Mouse (Mus musculus): ENCODE data around the gene Upk3b.
A peak's percentile ranks its signal among the peaks of the same experiment; 100 is the strongest.

Upk3b gene

DNA sequence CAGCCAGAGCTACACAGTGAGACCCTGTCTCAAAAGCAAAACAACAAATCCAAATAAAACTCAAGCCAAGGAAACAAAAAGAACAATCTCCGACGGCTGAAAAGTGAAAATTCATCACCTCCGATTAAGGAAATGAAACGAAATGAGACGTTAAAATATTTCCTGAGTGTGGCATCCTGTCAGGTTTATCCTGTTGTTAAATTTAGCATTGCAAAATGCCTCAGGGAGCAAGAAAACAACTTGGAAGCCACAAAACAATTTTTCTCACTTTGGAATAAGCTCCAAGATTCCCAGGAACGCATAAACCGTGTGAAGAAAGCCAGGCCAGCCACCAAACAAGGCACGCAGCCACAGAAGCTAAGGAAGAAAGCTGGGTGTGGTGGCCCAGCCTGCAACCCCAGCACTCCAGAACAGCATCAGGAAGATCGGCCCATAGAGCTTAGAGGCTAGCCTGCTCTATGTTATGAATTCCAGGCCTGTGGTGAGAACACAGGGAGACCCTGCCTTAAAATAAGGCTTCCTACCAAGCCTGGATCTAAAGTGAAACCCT is 38.8 kb downstream of the Upk3b start:
- no peak for DNase-seq

DNA sequence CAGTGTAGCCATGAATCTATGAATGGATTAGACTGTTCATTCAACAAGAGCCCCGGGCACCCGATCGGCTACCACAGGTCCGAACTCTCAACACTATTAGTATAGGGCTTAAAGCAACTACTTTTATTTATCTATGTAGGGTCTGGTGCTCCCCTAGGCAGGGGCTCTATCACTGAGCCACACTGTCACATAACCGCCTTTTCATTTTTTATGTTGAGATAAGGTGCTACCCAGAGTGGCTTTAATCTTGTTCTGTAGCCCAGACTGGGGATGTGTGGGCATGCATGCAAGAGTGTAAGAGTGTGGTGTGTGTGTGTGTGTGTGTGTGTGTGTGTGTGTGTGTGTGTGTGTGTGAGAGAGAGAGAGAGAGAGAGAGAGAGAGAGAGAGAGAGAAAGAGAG is 39.8 kb downstream of the Upk3b start:
- DNase-seq = no peak

DNA sequence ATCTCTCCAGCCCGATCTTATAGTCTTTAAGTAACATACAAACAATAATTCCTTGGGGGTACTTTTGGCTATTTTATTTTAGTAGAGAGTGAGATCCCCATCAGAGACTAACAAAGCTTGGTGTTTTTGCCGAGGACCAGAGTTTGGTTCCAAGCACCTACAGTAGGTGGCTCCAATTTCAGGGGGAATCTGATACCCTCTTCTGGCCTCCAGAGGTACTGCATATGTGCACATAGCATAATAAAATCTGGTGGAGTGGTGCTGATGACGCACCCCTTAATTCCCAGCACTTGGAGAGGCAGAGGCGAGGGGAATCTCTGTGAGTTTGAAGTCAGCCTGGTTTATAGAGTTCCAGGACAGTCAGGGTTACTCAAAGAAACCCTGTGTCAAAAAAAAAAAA is 44.0 kb downstream of the Upk3b start:
- no peak for DNase-seq

DNA sequence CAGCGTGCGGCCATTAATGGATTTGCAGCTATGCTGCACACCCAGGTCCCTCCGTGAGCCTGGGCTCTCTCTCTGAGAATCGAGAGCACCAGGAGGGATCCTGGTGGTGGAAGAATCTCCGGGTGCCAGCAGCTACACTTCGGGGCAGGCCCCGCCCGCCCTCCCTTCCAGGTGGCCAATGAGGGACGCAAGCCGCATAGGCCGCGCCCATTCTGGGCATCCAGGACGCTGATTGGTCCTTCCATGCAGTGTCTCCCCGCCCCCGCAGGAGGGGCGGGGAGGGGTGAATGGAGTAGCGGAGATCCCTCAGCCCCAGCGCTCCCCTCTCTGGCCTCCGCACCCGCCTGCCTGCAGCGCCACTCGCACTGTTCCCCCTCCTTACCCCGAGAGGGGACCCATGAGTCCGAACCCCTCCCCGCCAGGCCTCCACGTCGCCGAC is 45.4 kb downstream of the Upk3b start, which contains the start of gene Rasa4:
Gene Rasa4 (plus strand): TSS at position 248 of the 439 bp plus-strand sequence.
- peak; percentile 95 to 96 for DNase-seq

DNA sequence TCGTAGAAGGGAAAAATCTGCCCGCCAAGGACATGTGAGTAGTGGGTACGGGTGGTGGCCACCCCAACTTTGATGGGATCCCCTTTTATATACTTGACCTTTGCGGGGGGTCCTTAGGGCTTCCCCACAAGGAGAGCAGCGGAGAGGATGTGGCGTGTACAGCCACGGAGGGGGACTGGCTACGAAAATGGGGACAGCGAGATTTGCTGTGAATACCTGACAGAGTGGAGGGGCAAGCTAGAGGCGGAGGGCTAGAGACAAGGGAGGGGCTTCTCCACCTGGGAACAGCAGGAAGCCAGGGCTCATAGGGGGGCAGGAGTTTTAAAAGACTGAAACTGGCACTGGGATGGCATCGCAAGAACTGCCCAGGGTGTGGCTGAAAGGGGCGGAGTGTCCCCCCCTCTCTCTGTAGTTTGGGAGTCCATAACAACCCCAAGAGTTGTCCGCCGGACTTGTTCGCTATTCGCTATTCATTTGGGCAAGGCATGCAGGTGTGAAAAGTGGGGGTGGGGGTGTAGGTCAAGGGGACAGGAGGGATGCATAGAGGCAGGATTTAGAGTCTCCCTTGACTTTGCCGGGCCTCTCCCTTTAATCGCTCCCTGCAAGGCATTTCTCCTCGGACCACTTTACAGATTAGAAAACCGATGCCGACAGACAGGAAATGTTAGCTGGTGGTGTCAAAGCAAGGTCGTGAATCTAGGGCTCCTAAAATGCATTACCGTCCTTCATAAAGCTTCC is 46.0 kb downstream of the Upk3b start:
- DNase-seq = no peak

DNA sequence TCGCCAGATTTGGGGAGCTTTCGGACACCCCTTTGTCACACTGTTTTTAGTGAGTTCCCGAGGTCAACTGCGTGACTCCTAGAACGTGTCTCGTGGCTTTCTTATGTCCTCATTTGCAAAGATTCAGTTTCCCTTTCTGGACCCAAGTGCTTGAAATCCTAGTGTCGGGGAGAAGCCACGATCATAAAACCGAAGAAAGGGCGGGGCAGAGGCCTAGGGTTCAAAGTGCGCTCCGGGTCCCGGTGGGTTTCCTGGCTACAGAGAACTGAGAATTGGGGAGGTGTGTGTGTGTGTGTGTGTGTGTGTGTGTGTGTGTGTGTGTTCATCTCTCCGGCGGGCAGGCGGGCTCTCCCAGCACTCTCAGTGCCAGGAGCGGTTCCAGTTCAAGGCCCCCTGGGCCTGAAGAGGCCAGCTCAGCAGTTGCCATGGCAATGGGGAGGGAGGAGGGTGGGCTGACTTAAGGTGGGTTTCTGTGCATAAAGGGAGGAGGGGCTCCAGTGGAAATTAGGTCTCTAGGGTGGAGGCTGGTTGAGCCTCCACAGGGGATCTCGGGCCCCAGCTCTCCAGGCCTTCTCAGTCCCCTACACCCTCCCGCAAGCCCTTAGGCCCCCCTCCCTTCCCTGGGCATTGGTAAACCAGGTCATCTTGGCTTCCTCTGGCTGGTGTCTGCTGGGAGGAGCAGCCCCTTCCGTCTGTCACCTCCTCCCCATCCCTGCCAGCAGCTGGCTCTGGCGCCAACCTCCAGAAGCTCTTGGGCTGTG is 46.8 kb downstream of the Upk3b start:
- DNase-seq = no peak

DNA sequence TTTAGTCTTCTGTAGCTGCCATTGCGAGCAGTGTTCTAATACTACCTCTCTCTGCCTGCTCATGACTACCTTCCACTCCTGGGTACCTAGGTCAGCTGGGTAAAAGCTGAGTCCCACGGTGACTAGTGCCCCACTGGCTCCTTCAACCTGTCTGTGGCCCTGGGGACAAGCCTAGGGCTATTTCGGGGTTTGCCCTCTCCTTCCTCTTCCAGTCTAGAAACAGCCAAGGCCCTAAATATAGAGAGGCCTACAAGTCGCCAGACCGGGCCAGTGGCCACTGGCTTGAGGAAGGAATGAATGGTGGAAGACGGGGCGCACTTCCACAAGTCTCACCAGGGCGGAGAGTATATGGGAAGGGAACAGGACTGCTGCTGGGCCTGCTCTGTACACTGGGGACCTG is 48.0 kb downstream of the Upk3b start:
- no peak for DNase-seq

DNA sequence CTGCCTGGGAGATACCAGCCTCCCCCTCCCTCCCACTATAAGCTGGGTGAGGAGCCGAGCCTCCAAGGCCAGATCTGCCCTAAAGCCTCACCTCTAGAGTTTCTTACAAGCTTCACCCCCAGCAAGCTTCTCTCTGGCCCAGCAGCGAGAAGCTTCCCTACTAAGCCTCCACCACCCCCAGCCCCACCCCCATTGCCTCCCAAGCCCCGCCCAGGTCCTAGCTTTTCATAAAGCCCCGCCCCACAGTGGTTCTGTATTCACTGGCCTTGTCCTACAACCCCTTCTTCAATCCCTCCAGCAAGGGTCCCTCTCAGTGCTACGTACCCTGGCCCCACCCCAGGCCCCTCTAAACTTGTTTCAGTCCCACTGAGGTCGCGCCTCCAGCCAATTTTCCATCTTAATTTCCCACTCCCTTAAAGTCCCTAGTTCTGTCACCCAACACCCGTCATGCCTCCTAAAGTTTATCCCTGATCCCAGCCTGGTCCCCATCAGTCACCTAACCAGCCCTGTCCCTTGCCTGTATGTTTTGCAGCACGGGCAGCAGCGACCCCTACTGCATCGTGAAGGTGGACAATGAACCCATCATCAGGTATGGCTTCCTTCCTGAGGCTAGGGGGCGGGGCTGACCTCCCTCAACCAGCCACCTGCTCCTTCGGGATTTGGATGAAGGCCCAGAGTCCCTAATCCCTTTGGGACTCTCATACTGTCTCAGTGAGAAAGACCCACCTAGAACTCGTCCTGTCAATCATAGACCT is 50.7 kb downstream of the Upk3b start:
- no peak for DNase-seq

DNA sequence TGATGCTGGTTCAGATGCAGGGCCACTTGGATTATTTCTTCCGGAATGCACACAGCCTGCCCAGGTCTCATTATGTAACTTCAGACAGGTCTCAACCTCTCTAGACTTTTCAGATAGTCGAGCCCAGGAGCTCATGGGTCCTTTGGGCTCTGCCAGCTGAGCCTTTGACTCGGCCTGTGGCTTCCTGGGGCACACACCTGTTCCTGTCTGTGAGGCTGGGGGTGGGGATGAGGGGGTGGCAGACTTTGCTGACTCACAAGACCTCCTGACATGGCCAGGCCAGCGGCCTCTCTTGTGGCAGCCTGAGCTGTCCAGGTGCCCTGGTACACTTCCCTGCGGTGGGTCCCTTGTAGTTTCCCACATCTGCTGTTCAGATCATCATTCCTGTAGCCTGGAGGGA is 53.6 kb downstream of the Upk3b start:
- no peak for DNase-seq

DNA sequence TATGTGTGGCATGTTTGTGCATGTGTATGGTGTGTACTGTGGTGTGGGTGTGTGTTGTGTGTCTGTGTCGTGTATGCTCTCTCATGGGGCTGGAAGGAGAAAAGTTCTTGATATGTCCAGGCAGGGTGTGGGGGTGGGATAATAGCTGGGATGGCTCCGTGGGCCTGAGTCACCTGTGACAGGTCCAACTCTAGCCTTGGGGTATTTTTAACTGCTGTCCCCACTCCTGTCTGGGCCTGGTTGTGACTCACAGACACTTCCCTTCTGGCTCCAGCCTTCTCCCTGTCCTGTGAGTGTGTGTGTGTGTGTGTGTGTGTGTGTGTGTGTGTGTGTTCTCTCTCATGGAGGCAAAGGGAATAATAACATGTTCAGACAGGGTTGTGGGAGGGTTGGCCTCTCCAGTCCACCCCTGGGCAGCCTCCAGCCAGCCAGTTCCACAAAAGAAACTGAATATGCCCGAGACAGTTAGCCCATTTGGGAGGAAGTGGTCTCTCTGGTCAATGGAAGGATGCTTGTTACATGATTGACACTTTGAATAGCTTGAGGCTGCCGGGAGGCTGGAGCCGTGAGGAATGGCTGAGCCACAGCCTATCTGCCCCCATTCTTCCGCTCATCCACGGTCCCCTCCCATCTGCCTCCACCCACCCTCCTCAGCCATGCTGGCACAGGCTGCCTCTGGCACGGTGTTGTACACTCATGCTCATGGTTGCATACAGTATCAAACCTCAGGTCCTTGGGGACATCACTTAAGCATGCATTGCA is 56.1 kb downstream of the Upk3b start:
- DNase-seq = no peak

DNA sequence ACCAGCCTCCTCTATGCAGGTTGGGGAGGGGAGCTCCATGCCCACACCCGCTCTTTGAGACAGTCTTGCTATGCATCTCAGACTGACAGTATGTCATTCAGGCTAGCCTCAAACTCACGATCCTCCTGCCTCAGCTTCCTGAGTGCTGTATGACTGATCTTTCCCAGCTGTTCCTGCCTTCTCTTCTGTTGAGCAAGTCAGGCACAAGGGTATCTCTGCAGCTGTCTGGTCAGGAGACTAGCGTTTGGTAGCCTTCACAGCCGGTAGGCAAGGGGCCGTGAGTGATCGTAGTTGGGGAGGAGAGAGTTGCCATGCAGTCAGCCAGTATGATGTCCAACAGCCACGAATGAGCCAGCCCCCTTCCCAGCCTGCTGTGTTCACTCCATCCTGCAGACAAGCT is 56.8 kb downstream of the Upk3b start:
- no peak for DNase-seq
